Mouse (Mus musculus) forebrain, postnatal 0 days (tissue): ENCODE results near the gene Ddb1. TPM values are rescaled to one million over a fixed set of nuclear protein-coding genes. Genes with fewer than 3 reads are reported as not detected.
A peak's percentile ranks its signal among the peaks of the same experiment; 100 is the strongest.

Experiments used
- ATAC-seq: fragments of 200-750 bp; cut with Nextera tagmentation; 2 replicates; pipeline ENCODE4 v1.8.0; 2017; ENCODE audit warnings: mild to moderate bottlenecking, moderate library complexity
- DNase-seq: peaks from one replicate; pipeline ENCODE4 v3.0.0-alpha.2; 2015
- H3K27ac ChIP-seq: fragments of 300-500 bp; sonication (generic); 2 replicates; pipeline ENCODE4 v1.5.1; 2014; ENCODE audit warnings: low read depth, mild to moderate bottlenecking, antibody characterized with exemption, low read length, moderate library complexity, mixed read lengths
- H3K27me3 ChIP-seq: fragments of 300-500 bp; sonication (generic); 2 replicates; pipeline ENCODE4 v1.6.1; 2014; ENCODE audit warnings: mild to moderate bottlenecking, low read length, mixed read lengths; ENCODE audit not compliant: insufficient read depth
- H3K36me3 ChIP-seq: fragments of 300-500 bp; sonication (generic); 2 replicates; pipeline ENCODE4 v1.6.1; 2014; ENCODE audit warnings: mild to moderate bottlenecking, moderate library complexity; ENCODE audit not compliant: insufficient read depth
- H3K4me1 ChIP-seq: fragments of 300-500 bp; sonication (generic); 2 replicates; pipeline ENCODE4 v1.6.1; 2014; ENCODE audit warnings: antibody characterized with exemption; ENCODE audit not compliant: insufficient read depth
- H3K4me2 ChIP-seq: fragments of 300-500 bp; sonication (generic); 2 replicates; pipeline ENCODE4 v1.6.1; 2014; ENCODE audit warnings: low read depth, mild to moderate bottlenecking, moderate library complexity
- H3K4me3 ChIP-seq: fragments of 300-500 bp; sonication (generic); 2 replicates; pipeline ENCODE4 v1.5.1; 2014; ENCODE audit warnings: low read depth, low read length, mixed read lengths
- H3K9ac ChIP-seq: fragments of 300-500 bp; sonication (generic); 2 replicates; pipeline ENCODE4 v1.6.1; 2014; ENCODE audit warnings: mild to moderate bottlenecking
- H3K9me3 ChIP-seq: fragments of 300-500 bp; sonication (generic); 2 replicates; pipeline ENCODE4 v1.6.1; 2016; ENCODE audit warnings: low read length
- CTCF ChIP-seq: sonication (generic); IDR thresholded peaks from 2 replicates; pipeline ENCODE4 v1.5.1; 2016; ENCODE audit warnings: antibody characterized with exemption, control low read depth, low read depth
- WGBS: fragments of 180-500 bp; shearing (Covaris S2); extraction: QIAGEN DNeasy Blood & Tissue Kit; methylation state at CpG from one replicate; pipeline ENCODE4 v1.1.7; 2014; 5-methylcytosine and 5-hydroxymethylcytosine counted together
- polyA plus RNA-seq: library from polyadenylated mRNA; unstranded; fragments of >200 nt; fragmentation: Nextera tagmentation; extraction: Ambion mirVana; gene quantifications from 2 replicates; pipeline ENCODE4 v1.2.1, GENCODE M21; 2015
- total RNA-seq: library from RNA; depleted of rRNA; stranded (reverse); fragments of >200 nt; gene quantifications from 2 replicates; pipeline ENCODE4 v1.2.3, GENCODE M21; 2014

Ddb1 gene
- total and polyA plus RNA-seq, 2 experiments from 2014 or later, result 145 to 273 TPM

- H3K27ac ChIP-seq, result peak overlapping the region; percentile 91
- no peaks in the 10 kb centered on the region for H3K27me3 ChIP-seq
- no peaks in the 10 kb centered on the region for H3K9me3 ChIP-seq
- peak overlapping the region; percentile 93; the same call in 1 of the 2 replicates for H3K4me3 ChIP-seq
- peaks cover 14% of the 10 kb centered on the region for H3K4me1 ChIP-seq
- no peak for TF ChIP-seq CTCF
- 51% methylated on average over 3 of the region's 3 CpGs for WGBS
- H3K4me2 ChIP-seq, result peak overlapping the region; percentile 73
- H3K9ac ChIP-seq, result peak overlapping the region; percentile 93
- ATAC-seq, result no peak
- no peak for DNase-seq
- peaks cover 16% of the 10 kb centered on the region for H3K36me3 ChIP-seq
Observed at GRCm38 (mm10) chr19:10604534-10604933, 593 bp upstream of the Ddb1 start.

- Histone ChIP-seq H3K27me3 (no peaks in the 10 kb centered on the region), H3K4me1 (peaks cover 14% of the 10 kb centered on the region), H3K9ac (peak overlapping the region; percentile 93), H3K9me3 (no peaks in the 10 kb centered on the region), H3K4me2 (peak overlapping the region; percentile 73), H3K27ac (peak overlapping the region; percentile 89), H3K4me3 (peak overlapping the region; percentile 93), H3K36me3 (peaks cover 30% of the 10 kb centered on the region)
- 7% methylated on average over 20 of the region's 20 CpGs for WGBS
- peak; percentile 3 for DNase-seq
- no peak for TF ChIP-seq CTCF
- no peak for ATAC-seq
Observed at GRCm38 (mm10) chr19:10605901-10606622, 935 bp downstream of the Ddb1 start.

- no peaks in the 10 kb centered on the region for H3K27me3 ChIP-seq
- peaks cover 55% of the 10 kb centered on the region for H3K36me3 ChIP-seq
- no peaks in the 10 kb centered on the region for H3K9me3 ChIP-seq
- no peak for ATAC-seq
- H3K27ac ChIP-seq, result no peak overlapping the region
- WGBS, result 83% methylated on average over 5 of the region's 5 CpGs
- no peak for DNase-seq
- peaks cover 14% of the 10 kb centered on the region for H3K4me1 ChIP-seq
- no peak for TF ChIP-seq CTCF
- no peak overlapping the region for H3K9ac ChIP-seq
- no peak overlapping the region for H3K4me2 ChIP-seq
- H3K4me3 ChIP-seq, result no peak overlapping the region
Observed at GRCm38 (mm10) chr19:10608573-10609240, 3.6 kb downstream of the Ddb1 start.

GRCm38 (mm10) chr19:10634106-10634871 lies 29.2 kb downstream of the Ddb1 start, which contains the start of gene Vwce:
Gene Vwce (plus strand): TSS chr19:10634213.
- peak within 1 kb of the TSS; percentile 54 for H3K9ac ChIP-seq
- DNase-seq (peak; percentile 60), ATAC-seq (peak; percentile 73)
- WGBS, result 2% methylated on average over 32 of the region's 32 CpGs
- H3K27ac ChIP-seq, result 0 out of 2 replicates have a peak within 1 kb of the TSS, but pooled peaks have one; percentile 2
- TF ChIP-seq CTCF, result peak; percentile 50
- peak within 1 kb of the TSS; percentile 92 for H3K4me2 ChIP-seq
- H3K9me3 ChIP-seq, result no peaks in the 10 kb centered on the region
- H3K27me3 ChIP-seq, result no peaks in the 10 kb centered on the region
- peak within 1 kb of the TSS; percentile 37 for H3K4me3 ChIP-seq
- H3K4me1 ChIP-seq, result peaks cover 9% of the 10 kb centered on the region; the same call in 1 of the 2 replicates
- H3K36me3 ChIP-seq, result peaks cover 16% of the 10 kb centered on the region

- Histone ChIP-seq H3K4me2 (peak overlapping the region; percentile 92), H3K4me1 (peaks cover 9% of the 10 kb centered on the region; the same call in 1 of the 2 replicates), H3K36me3 (peaks cover 10% of the 10 kb centered on the region), H3K9ac (peak overlapping the region; percentile 54), H3K27me3 (no peaks in the 10 kb centered on the region), H3K27ac (0 out of 2 replicates have a peak overlapping the region, but pooled peaks have one; percentile 2), H3K9me3 (no peaks in the 10 kb centered on the region), H3K4me3 (peak overlapping the region; percentile 37)
- TF ChIP-seq CTCF, result no peak
- 3% methylated on average over 21 of the region's 21 CpGs for WGBS
- ATAC-seq (peak; percentile 95), DNase-seq (peak; percentile 77)
Observed at GRCm38 (mm10) chr19:10634872-10635318, 29.8 kb downstream of the Ddb1 start.

GRCm38 (mm10) chr19:10637840-10638239 lies 32.7 kb downstream of the Ddb1 start:
- H3K9me3 ChIP-seq, result no peaks in the 10 kb centered on the region
- H3K9ac ChIP-seq, result no peak overlapping the region
- WGBS, result 67% methylated on average over 7 of the region's 7 CpGs
- no peaks in the 10 kb centered on the region for H3K27me3 ChIP-seq
- H3K36me3 ChIP-seq, result no peaks in the 10 kb centered on the region
- DNase-seq, result no peak
- H3K4me3 ChIP-seq, result no peak overlapping the region
- TF ChIP-seq CTCF, result no peak
- H3K27ac ChIP-seq, result no peak overlapping the region
- no peak for ATAC-seq
- peaks cover 9% of the 10 kb centered on the region; the same call in 1 of the 2 replicates for H3K4me1 ChIP-seq
- H3K4me2 ChIP-seq, result no peak overlapping the region
